Mouse (Mus musculus) kidney, embryonic 16.5 days (tissue): ENCODE data around the gene Pbx1. TPM values are rescaled to one million over a fixed set of nuclear protein-coding genes. Genes with fewer than 3 reads are reported as not detected.

Source experiments
- ATAC-seq: fragments of 200-750 bp; cut with Nextera tagmentation; 2 replicates; pipeline ENCODE4 v1.8.0; 2017; ENCODE audit warnings: moderate TSS enrichment; ENCODE audit not compliant: low FRiP score, low TSS enrichment
- H3K27ac ChIP-seq: fragments of 300-500 bp; sonication (generic); 2 replicates; pipeline ENCODE4 v1.5.1; 2014; ENCODE audit warnings: low read length
- H3K27me3 ChIP-seq: fragments of 300-500 bp; sonication (generic); 2 replicates; pipeline ENCODE4 v1.6.1; 2014; ENCODE audit warnings: low read length, control low read depth, mixed read lengths; ENCODE audit not compliant: insufficient read depth
- H3K36me3 ChIP-seq: fragments of 300-500 bp; sonication (generic); 2 replicates; pipeline ENCODE4 v1.6.1; 2014; ENCODE audit warnings: low read length, control low read depth, mixed read lengths; ENCODE audit not compliant: insufficient read depth
- H3K4me1 ChIP-seq: fragments of 300-500 bp; sonication (generic); 2 replicates; pipeline ENCODE4 v1.6.1; 2014; ENCODE audit warnings: low read length, control low read depth, mixed read lengths; ENCODE audit not compliant: insufficient read depth
- H3K4me2 ChIP-seq: fragments of 300-500 bp; sonication (generic); replicated peaks from 2 replicates; pipeline ENCODE4 v1.6.1; 2014; ENCODE audit warnings: low read depth, low read length
- H3K4me3 ChIP-seq: fragments of 300-500 bp; sonication (generic); 2 replicates; pipeline ENCODE4 v1.5.1; 2014; ENCODE audit warnings: mild to moderate bottlenecking, low read length
- H3K9ac ChIP-seq: fragments of 300-500 bp; sonication (generic); replicated peaks from 2 replicates; pipeline ENCODE4 v1.6.1; 2014; ENCODE audit warnings: low read length
- H3K9me3 ChIP-seq: fragments of 300-500 bp; sonication (generic); 2 replicates; pipeline ENCODE4 v1.6.1; 2016; ENCODE audit warnings: low read length, control low read depth
- WGBS: fragments of 180-500 bp; shearing (Covaris S2); extraction: QIAGEN DNeasy Blood & Tissue Kit; methylation state at CpG from one replicate; pipeline ENCODE4 v1.1.7; 2014; 5-methylcytosine and 5-hydroxymethylcytosine counted together
- polyA plus RNA-seq: library from polyadenylated mRNA; unstranded; fragments of >200 nt; fragmentation: Nextera tagmentation; extraction: Ambion mirVana; gene quantifications from 2 replicates; pipeline ENCODE4 v1.2.1, GENCODE M21; 2015

Pbx1 gene
- polyA plus RNA-seq, 1 experiment from 2014 or later: 67.3 TPM

DNA sequence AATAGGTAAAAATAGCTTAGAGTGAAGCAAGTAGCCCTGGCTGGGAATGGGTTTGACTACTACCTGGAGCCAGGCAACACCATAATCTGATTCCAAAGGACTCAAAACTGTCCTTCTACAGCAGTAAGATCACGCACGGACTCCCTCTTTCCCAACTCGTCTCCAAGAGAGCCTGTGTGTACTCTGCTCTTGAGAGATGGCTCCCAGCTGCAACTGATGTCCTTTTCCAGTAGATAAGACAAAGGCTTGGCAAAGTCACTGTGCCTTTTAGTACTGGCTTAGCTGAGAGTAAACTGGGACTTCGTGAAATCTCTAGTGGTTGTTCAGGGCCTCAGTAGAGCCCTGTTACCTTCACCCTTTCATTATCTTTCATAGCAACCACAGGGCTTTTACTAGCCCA, 38.6 kb downstream of the Pbx1 start:
- WGBS: 42% methylated on average over 4 of the region's 4 CpGs
- Histone ChIP-seq H3K4me2 (no peak overlapping the region), H3K4me1 (peaks cover 63% of the 10 kb centered on the region), H3K4me3 (no peak overlapping the region), H3K9ac (peak overlapping the region; percentile 29; the same call in 1 of the 2 replicates), H3K27me3 (no peaks in the 10 kb centered on the region), H3K36me3 (peaks cover 30% of the 10 kb centered on the region; the same call in 1 of the 2 replicates), H3K9me3 (no peaks in the 10 kb centered on the region), H3K27ac (peak overlapping the region; percentile 92)
- no peak for ATAC-seq

GRCm38 (mm10) chr1:168392500-168392853, 39.6 kb downstream of the Pbx1 start:
- H3K4me1 ChIP-seq: peaks cover 67% of the 10 kb centered on the region
- peaks cover 27% of the 10 kb centered on the region; the same call in 1 of the 2 replicates for H3K36me3 ChIP-seq
- H3K4me3 ChIP-seq: peak overlapping the region; percentile 13
- peak overlapping the region; percentile 92 for H3K27ac ChIP-seq
- ATAC-seq: peak; percentile 58
- H3K9ac ChIP-seq: peak overlapping the region; percentile 45; the same call in 1 of the 2 replicates
- H3K27me3 ChIP-seq: no peaks in the 10 kb centered on the region
- no peaks in the 10 kb centered on the region for H3K9me3 ChIP-seq
- 23% methylated on average over 5 of the region's 5 CpGs for WGBS
- H3K4me2 ChIP-seq: peak overlapping the region; percentile 43

GRCm38 (mm10) chr1:168391617-168392499, 40.2 kb downstream of the Pbx1 start:
- ATAC-seq: peak; percentile 83
- peaks cover 72% of the 10 kb centered on the region for H3K4me1 ChIP-seq
- no peaks in the 10 kb centered on the region for H3K27me3 ChIP-seq
- H3K4me3 ChIP-seq: peak overlapping the region; percentile 13
- H3K9ac ChIP-seq: no peak overlapping the region
- H3K36me3 ChIP-seq: peaks cover 22% of the 10 kb centered on the region; the same call in 1 of the 2 replicates
- 8% methylated on average over 20 of the region's 20 CpGs for WGBS
- H3K27ac ChIP-seq: peak overlapping the region; percentile 92
- no peaks in the 10 kb centered on the region for H3K9me3 ChIP-seq
- H3K4me2 ChIP-seq: peak overlapping the region; percentile 43

DNA sequence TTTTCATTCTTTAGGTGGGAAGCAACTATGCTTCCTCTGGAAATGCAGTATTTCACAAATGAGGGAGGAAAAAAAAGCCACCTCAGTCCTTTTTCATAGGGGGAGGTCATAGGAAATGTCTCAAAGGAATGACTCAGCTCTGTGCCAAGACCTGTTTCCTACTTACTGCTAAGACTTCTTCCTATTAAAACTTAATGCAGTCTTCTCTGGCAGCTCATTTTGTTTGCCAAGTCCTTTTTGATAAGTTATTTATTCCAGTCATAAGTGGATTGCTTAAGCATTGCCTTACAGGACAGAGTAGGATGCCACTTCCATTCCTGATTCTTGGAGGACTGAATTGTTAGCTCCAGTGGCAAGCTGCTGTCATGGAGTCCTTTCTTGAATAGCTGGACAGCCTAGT, 41.3 kb downstream of the Pbx1 start:
- Histone ChIP-seq H3K9ac (no peak overlapping the region), H3K27me3 (no peaks in the 10 kb centered on the region), H3K36me3 (peaks cover 22% of the 10 kb centered on the region; the same call in 1 of the 2 replicates), H3K27ac (peak overlapping the region; percentile 92; the same call in 1 of the 2 replicates), H3K4me3 (no peak overlapping the region), H3K4me1 (peaks cover 80% of the 10 kb centered on the region), H3K9me3 (no peaks in the 10 kb centered on the region), H3K4me2 (no peak overlapping the region)
- no peak for ATAC-seq

DNA sequence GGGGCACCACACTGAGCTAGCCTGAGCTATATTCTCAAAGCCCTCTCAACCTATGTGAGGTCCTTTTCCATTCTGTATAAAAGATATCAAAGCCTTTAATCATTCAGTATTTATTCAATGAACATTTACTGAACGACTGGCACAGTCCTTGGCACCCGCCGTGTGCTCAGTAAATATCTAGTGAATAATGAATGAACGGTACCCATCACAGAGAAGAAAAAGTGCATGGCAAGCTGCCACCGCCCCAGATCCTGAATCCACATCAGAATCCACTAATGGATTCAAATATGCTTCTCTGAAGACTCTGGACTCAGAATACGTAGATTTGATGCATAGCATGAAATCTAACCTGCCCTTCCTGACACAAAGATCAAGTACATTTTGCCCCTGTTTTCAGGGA, 45.9 kb downstream of the Pbx1 start:
- Histone ChIP-seq H3K27ac (peak overlapping the region; percentile 97; the same call in 1 of the 2 replicates), H3K4me3 (no peak overlapping the region), H3K27me3 (no peaks in the 10 kb centered on the region), H3K4me1 (peaks cover 85% of the 10 kb centered on the region), H3K9me3 (no peaks in the 10 kb centered on the region), H3K9ac (no peak overlapping the region), H3K4me2 (no peak overlapping the region), H3K36me3 (peaks cover 13% of the 10 kb centered on the region; the same call in 1 of the 2 replicates)
- no peak for ATAC-seq
- WGBS: 75% methylated on average over 6 of the region's 6 CpGs

DNA sequence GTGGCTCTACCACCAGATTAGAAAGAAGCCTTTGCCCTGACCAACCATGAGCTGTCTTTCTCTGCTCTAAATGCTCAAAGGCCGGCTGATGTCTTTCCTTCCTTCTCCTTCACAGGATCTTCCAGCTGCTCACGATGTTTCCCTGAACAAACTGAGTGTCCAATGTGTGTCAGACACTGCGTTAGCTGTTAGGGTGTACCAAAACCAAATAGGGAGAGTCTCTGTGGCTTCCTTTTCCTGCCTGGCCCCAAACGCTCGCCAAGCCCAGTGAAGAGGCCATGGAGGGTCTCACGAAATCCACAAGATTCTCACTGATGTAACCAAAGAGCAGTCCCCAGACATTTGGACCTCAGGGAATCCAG, 47.5 kb downstream of the Pbx1 start:
- H3K9me3 ChIP-seq: no peaks in the 10 kb centered on the region
- peaks cover 89% of the 10 kb centered on the region for H3K4me1 ChIP-seq
- no peak overlapping the region for H3K4me3 ChIP-seq
- peak overlapping the region; percentile 23 for H3K4me2 ChIP-seq
- H3K9ac ChIP-seq: peak overlapping the region; percentile 26; the same call in 1 of the 2 replicates
- H3K27me3 ChIP-seq: no peaks in the 10 kb centered on the region
- whole genome bisulfite sequencing: 19% methylated on average over 6 of the region's 6 CpGs
- no peak for ATAC-seq
- peaks cover 4% of the 10 kb centered on the region; the same call in 1 of the 2 replicates for H3K36me3 ChIP-seq
- H3K27ac ChIP-seq: peak overlapping the region; percentile 97

- Histone ChIP-seq H3K27ac (peak overlapping the region; percentile 97), H3K9ac (peak overlapping the region; percentile 56), H3K27me3 (no peaks in the 10 kb centered on the region), H3K36me3 (no peaks in the 10 kb centered on the region; the same call in 1 of the 2 replicates), H3K4me2 (peak overlapping the region; percentile 23; the same call in 1 of the 2 replicates), H3K4me1 (peaks cover 89% of the 10 kb centered on the region), H3K4me3 (no peak overlapping the region), H3K9me3 (no peaks in the 10 kb centered on the region)
- WGBS: 27% methylated on average over 5 of the region's 5 CpGs
- 0 out of 2 replicates have a peak, but pooled peaks have one; percentile 10 for ATAC-seq
Observed at GRCm38 (mm10) chr1:168383832-168384593, 48.1 kb downstream of the Pbx1 start.

DNA sequence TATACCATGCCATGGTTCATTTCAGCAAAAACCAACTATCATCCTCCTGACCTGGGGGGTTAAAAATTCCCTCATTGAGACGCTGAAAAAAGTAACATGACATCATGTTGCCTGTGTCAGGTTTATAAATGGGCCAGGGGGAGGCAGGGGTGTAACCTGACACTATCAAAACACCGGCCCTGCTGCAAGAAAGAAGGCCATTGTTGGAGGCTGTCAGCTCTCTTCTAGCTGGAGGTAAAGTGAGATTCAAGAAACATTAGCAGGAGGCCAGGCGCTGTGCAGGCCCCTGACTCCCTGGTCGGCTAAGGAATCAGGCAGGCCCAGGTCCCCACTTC, 49.3 kb downstream of the Pbx1 start:
- WGBS: 4% methylated on average over 4 of the region's 4 CpGs
- H3K4me2 ChIP-seq: peak overlapping the region; percentile 31; the same call in 1 of the 2 replicates
- H3K4me3 ChIP-seq: no peak overlapping the region
- ATAC-seq: peak; percentile 78
- H3K4me1 ChIP-seq: peaks cover 91% of the 10 kb centered on the region
- H3K9me3 ChIP-seq: no peaks in the 10 kb centered on the region
- H3K27ac ChIP-seq: peak overlapping the region; percentile 97
- no peaks in the 10 kb centered on the region for H3K27me3 ChIP-seq
- H3K36me3 ChIP-seq: no peaks in the 10 kb centered on the region; the same call in 1 of the 2 replicates
- peak overlapping the region; percentile 56; the same call in 1 of the 2 replicates for H3K9ac ChIP-seq

- Histone ChIP-seq H3K36me3 (no peaks in the 10 kb centered on the region; the same call in 1 of the 2 replicates), H3K4me3 (no peak overlapping the region), H3K4me1 (peaks cover 89% of the 10 kb centered on the region), H3K9me3 (no peaks in the 10 kb centered on the region), H3K4me2 (peak overlapping the region; percentile 31), H3K27ac (peak overlapping the region; percentile 97), H3K27me3 (no peaks in the 10 kb centered on the region), H3K9ac (peak overlapping the region; percentile 56; the same call in 1 of the 2 replicates)
- 18% methylated on average over 9 of the region's 9 CpGs for WGBS
- ATAC-seq: peak; percentile 72
Observed at GRCm38 (mm10) chr1:168382106-168382822, 49.8 kb downstream of the Pbx1 start.
